Mouse (Mus musculus) T-helper 2 cell (primary cell): ENCODE data around the gene Gpc6.

Experiments
- in situ Hi-C: fragments of 300-600 bp; cut with MboI, MseI; formaldehyde crosslinking; loops from one replicate; pipeline ENCODE4 v1.15.1; 2025; ENCODE audit warnings: high pct_unique_total_duplicates

Gpc6 gene

GRCm38 (mm10) chr14:116924876-116925601 is at the start of gene Gpc6:
Gene Gpc6, plus strand, starts transcription at chr14:116925315.
- in situ Hi-C loops: no loop called here

GRCm38 (mm10) chr14:116882480-116883044 is 42.6 kb upstream of the Gpc6 start:
- in situ Hi-C loops: no loop called here

GRCm38 (mm10) chr14:116894316-116894715 is 30.8 kb upstream of the Gpc6 start:
- in situ Hi-C loops: no loop called here

DNA sequence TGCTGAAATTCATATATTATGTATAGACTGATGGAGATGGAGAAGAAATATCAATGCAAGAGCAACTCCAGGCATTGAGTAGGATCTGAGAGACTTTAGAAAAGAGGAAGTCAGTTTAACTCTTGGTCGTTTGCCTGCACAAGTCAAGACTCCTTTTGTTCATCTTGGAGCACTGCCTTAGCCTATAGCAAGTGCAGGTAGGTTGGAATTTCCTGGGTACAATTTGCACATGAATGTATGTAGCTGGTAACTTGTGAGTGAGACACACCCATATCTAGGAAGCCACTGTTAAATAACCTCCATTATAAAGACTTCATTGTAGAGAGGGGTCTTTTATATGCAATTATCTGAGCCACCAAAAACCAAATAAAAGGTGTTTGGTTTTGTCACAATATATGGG is 27.1 kb upstream of the Gpc6 start:
- in situ Hi-C loops: no loop called here

- in situ Hi-C loops: no loop called here
Observed at GRCm38 (mm10) chr14:116911768-116912167, 13.3 kb upstream of the Gpc6 start.

- in situ Hi-C loops: no loop called here
Observed at GRCm38 (mm10) chr14:116916874-116917273, 8.2 kb upstream of the Gpc6 start.

DNA sequence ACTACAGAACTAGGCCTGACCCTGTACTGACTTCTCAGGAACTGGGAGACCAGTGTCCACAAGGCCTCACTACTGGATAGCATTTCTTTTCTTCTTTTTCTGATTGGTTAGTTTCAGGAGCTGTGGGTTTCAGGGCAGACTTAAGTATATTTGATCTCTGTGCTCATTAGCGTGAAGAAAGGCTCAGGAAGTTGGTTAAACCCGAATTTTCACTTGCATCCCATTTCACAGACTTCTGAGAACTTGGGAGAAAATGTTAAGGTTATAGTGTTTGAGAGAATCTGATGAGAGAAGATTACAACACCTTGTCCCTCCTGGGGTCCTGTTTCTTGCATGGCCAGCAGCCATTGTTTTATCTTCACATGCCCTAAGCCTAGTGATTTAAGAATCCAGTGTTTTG is 849 bp upstream of the Gpc6 start:
- in situ Hi-C loops: no loop called here

DNA sequence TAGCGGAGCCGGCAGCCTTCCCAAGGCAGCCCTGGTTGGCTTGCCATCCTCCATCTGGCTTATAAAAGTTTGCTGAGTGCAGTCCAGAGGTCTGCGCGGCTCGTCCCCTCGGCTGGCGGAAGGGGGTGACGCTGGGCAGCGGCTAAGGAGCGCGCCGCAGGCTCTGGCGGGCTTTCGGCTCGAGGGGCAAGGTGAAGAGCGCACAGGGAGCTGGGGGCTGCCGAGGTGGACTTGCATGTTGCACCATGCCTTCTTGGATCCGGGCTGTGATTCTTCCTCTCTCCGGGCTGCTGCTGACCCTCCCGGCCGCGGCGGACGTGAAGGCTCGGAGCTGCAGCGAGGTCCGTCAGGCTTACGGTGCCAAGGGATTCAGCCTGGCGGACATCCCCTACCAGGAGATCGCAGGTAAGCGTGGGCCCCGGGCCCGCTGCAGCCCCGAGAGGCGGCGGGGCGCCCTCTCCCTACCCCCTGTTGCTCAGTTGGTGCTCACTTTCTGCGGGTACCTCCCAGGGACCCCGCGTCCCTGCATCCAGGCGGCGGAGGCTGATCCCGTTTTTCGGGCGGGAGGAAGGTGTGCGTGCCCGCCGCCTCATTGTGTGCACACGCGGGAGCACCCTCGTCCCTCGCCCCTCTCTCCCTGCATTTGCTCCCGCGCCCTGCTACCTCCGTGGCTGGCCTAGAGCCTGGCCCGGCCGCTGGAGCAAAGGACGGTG is 732 bp downstream of the Gpc6 start:
- in situ Hi-C loops: no loop called here

GRCm38 (mm10) chr14:116926404-116927171 is 1.5 kb downstream of the Gpc6 start:
- in situ Hi-C loops: no loop called here

GRCm38 (mm10) chr14:116927341-116928315 is 2.5 kb downstream of the Gpc6 start:
- in situ Hi-C loops: no loop called here

DNA sequence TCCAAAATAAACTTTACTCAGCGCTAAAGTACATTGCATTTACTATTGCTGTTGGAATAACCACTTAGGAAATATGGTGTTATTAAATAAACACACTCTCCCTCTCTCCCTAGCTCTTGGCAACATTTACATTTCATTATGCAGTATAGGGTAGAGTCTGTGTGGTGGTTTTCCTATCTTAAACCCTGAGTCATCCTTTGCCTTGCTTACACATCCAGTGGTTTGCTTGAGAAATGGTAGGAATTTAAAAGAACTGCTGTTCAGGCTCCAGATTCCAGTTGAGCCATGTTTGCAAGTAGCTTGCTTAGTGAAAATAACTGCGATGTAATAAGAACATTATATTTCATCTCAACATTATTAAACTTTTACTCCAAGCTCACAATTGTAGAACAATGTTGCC is 3.3 kb downstream of the Gpc6 start:
- in situ Hi-C loops: no loop called here

DNA sequence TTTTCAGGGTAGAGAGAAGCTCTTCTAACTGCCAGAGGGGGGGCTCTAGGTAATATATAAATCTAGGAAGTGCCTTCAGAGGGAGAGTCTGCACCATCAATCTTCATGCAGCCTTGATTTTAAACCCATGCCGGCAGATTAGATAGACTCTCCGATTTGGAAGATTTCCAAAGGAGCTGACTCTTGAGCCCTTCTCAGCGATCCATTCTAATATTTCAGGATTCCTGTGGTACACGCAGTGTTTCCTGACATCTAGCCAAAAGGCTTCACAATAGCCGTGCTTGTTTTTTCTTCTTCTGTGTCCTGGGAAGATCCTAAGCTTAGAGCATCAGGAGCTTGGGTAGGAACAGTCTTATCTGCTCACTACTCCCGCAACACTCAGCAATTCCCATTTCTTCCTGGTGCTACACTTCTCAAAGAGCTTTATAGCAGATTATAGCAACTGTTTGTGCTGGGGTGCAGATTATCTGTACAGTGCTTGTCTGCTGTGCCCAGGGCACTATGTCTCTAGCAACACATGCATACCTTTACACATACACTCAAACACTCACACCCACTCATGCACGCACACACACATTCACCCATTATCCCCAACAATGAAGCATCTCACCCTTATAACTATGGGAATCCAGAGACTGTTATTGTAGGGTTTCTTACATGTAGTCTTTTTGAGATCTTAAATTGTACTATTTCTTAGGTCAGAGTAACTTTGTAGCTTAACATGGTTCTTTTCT is 3.8 kb downstream of the Gpc6 start:
- in situ Hi-C loops: no loop called here

DNA sequence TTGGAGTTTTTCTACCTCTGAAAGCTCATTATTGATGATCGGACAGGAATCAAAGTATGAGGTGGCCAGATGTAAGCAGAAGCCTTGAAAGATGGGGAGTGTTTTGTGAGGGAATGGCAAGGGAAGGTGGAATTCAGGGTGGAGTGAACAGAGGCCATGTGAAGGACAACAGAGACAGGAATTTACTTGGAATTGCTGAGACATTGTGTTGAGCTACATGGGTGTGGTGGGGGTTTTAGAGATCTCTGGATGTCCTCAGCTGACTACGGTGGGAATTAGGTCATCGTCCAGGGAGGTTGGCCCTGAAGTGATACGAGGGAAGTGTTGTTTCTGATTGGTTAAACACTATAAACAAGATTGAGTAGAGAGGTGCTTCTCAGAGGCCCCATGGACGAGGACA is 8.7 kb downstream of the Gpc6 start:
- in situ Hi-C loops: no loop called here

DNA sequence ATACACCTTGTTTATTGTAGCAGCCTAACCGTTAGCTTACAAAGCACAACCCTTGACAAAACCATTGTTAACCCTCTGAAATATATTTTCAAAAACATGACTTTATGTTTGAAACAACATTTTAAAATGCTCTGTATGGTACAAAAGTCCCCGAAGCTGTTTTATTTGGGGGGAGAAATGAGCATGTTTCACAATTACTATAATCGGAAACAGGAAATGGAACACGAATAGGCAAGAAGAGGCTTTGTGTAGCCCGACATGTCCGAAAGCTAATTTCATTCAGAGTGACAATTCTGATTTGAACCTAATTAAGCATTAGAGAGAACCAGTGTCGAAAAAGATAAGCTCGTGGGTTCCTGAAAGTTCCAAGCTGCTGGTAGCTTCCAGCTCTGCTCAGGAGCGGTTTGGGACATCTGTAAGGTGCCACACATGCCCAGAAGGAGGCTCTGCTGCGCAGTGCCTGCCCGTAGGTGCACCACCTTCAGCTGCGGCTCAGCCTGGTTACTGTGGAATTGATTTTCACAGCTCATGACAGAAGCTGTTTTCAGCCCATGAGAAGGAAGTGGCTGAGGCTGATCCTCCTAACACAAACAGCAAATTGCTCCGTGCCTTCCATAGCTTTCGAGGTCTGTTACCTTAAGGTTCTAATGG is 12.9 kb downstream of the Gpc6 start:
- in situ Hi-C loops: no loop called here

DNA sequence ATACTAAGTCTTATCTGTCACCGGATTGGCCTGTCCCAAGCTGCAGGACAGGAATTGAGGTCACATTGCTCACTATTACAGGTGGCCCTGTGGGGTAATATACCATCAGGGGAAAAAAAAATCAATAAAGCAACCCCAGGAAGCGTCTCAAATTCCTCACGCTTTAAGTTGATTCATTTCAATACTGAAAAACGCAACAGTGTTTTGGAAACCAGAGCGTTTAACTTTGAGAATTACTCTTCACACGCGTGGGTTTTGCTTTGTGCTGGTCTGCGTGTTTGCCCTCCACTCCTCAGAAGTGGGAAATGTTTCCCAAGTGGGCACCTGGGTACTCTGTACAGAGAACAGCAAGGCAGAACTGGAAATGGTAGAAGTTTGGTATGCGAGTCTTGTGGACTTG is 13.6 kb downstream of the Gpc6 start:
- in situ Hi-C loops: no loop called here

- in situ Hi-C loops: no loop called here
Observed at GRCm38 (mm10) chr14:116939561-116939960, 14.4 kb downstream of the Gpc6 start.

DNA sequence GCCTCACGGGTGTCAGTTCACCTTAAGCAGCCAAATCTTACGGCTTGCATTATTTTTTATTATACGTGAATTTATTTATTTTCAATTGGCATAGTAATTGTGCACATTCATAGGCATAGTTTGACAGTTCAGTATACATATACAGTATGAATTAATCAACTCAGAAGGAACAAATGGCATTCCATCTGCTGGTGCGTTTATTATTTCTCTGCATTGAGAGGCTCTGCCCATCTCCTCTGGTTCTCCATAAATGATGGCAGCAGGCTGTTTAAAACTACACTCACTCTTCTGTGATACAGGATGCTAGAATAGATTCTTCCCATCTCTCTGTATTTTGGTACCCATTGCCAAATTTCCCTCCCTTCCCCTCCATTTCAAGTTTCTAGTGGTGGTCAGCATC is 16.7 kb downstream of the Gpc6 start:
- in situ Hi-C loops: no loop called here

DNA sequence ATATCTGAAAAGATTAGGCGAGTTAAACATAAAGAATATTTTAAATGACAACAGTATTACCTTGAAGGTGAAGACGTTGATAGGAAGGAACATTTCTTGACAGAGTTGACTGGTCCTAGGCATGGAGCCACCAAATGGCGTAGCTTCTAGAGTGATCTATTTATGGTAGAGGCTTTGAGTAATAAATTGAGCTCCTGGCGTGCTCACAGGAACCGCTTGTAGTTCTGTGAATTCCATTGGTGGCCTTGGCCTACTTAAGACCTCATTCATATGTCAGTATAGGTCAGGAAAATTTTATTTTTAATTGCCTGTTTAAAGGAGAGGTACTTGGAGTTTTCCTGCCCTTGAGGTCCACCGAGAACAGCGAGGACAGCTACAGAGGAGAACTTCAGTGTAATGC is 18.6 kb downstream of the Gpc6 start:
- in situ Hi-C loops: no loop called here

GRCm38 (mm10) chr14:116945975-116946374 is 20.9 kb downstream of the Gpc6 start:
- in situ Hi-C loops: no loop called here

GRCm38 (mm10) chr14:116947461-116947860 is 22.3 kb downstream of the Gpc6 start:
- in situ Hi-C loops: no loop called here
